Mouse (Mus musculus) liver, embryonic 11.5 days (tissue): Measurements from ENCODE around the gene Pex6. TPM values are rescaled to one million over a fixed set of nuclear protein-coding genes. Genes with fewer than 3 reads are reported as not detected.
A peak's percentile ranks its signal among the peaks of the same experiment; 100 is the strongest.

Source experiments
- ATAC-seq: fragments of 200-750 bp; cut with Nextera tagmentation; replicated peaks from 2 replicates; pipeline ENCODE4 v1.8.0; 2017; ENCODE audit warnings: moderate number of reproducible peaks, mild to moderate bottlenecking, moderate TSS enrichment, moderate library complexity; ENCODE audit not compliant: low FRiP score
- DNase-seq: peaks from one replicate; pipeline ENCODE4 v3.0.0-alpha.2; 2017; ENCODE audit warnings: low spot score
- H3K27ac ChIP-seq: fragments of 300-500 bp; sonication (generic); 2 replicates; pipeline ENCODE4 v1.5.1; 2014; ENCODE audit warnings: mild to moderate bottlenecking, low read depth, low read length, control low read depth
- H3K27me3 ChIP-seq: fragments of 300-500 bp; sonication (generic); replicated peaks from 2 replicates; pipeline ENCODE4 v1.6.1; 2014; ENCODE audit warnings: low read length, mixed read lengths; ENCODE audit not compliant: control insufficient read depth, insufficient read depth
- H3K36me3 ChIP-seq: fragments of 300-500 bp; sonication (generic); 2 replicates; pipeline ENCODE4 v1.6.1; 2014; ENCODE audit warnings: mild to moderate bottlenecking, low read length, moderate library complexity, mixed read lengths; ENCODE audit not compliant: control insufficient read depth, insufficient read depth
- H3K4me1 ChIP-seq: fragments of 300-500 bp; sonication (generic); replicated peaks from 2 replicates; pipeline ENCODE4 v1.6.1; 2014; ENCODE audit warnings: low read length, mixed read lengths; ENCODE audit not compliant: control insufficient read depth, insufficient read depth
- H3K4me2 ChIP-seq: fragments of 300-500 bp; sonication (generic); 2 replicates; pipeline ENCODE4 v1.6.1; 2014; ENCODE audit warnings: mild to moderate bottlenecking, control low read depth, moderate library complexity
- H3K4me3 ChIP-seq: fragments of 300-500 bp; sonication (generic); 2 replicates; pipeline ENCODE4 v1.5.1; 2014; ENCODE audit warnings: low read depth, low read length, control low read depth
- H3K9ac ChIP-seq: fragments of 300-500 bp; sonication (generic); 2 replicates; pipeline ENCODE4 v1.6.1; 2014; ENCODE audit warnings: low read depth, low read length, control low read depth
- H3K9me3 ChIP-seq: fragments of 300-500 bp; sonication (generic); 2 replicates; pipeline ENCODE4 v1.6.1; 2016; ENCODE audit warnings: low read length, inconsistent platforms, mixed read lengths; ENCODE audit not compliant: control insufficient read depth
- WGBS: fragments of 180-500 bp; shearing (Covaris S2); extraction: QIAGEN DNeasy Blood & Tissue Kit; methylation state at CpG from one replicate; pipeline ENCODE4 v1.1.7; 2014; 5-methylcytosine and 5-hydroxymethylcytosine counted together
- polyA plus RNA-seq: library from polyadenylated mRNA; unstranded; fragments of >200 nt; fragmentation: Nextera tagmentation; extraction: Ambion mirVana; gene quantifications from 2 replicates; pipeline ENCODE4 v1.2.1, GENCODE M21; 2014

The Pex6 gene
- polyA plus RNA-seq, 1 experiment from 2014 or later, result 19.9 TPM

- no peak for DNase-seq
Observed at GRCm38 (mm10) chr17:46735287-46735686, 24.0 kb downstream of the Pex6 start.

GRCm38 (mm10) chr17:46736160-46736559 is 24.9 kb downstream of the Pex6 start:
- Histone ChIP-seq H3K4me2 (no peak overlapping the region), H3K36me3 (peaks cover 6% of the 10 kb centered on the region; the same call in 1 of the 2 replicates), H3K27ac (peak overlapping the region; percentile 25; the same call in 1 of the 2 replicates), H3K4me3 (no peak overlapping the region), H3K9me3 (no peaks in the 10 kb centered on the region), H3K27me3 (no peaks in the 10 kb centered on the region), H3K4me1 (peaks cover 2% of the 10 kb centered on the region; the same call in 1 of the 2 replicates), H3K9ac (no peak overlapping the region)
- WGBS, result 68% methylated on average over 10 of the region's 10 CpGs
- ATAC-seq (0 out of 2 replicates have a peak, but pooled peaks have one; percentile 26), DNase-seq (peak; percentile 46)

More at GRCm38 (mm10) chr17:46735287-46735686, 24.0 kb downstream of the Pex6 start:
- peaks cover 2% of the 10 kb centered on the region; the same call in 1 of the 2 replicates for H3K4me1 ChIP-seq
- no peak overlapping the region for H3K9ac ChIP-seq
- H3K9me3 ChIP-seq, result no peaks in the 10 kb centered on the region
- peak; percentile 48 for ATAC-seq
- H3K27me3 ChIP-seq, result no peaks in the 10 kb centered on the region
- WGBS, result 79% methylated on average over 7 of the region's 7 CpGs
- H3K4me2 ChIP-seq, result peak overlapping the region; percentile 7; the same call in 1 of the 2 replicates
- peaks cover 6% of the 10 kb centered on the region; the same call in 1 of the 2 replicates for H3K36me3 ChIP-seq
- peak overlapping the region; percentile 43; the same call in 1 of the 2 replicates for H3K27ac ChIP-seq
- H3K4me3 ChIP-seq, result no peak overlapping the region

GRCm38 (mm10) chr17:46741305-46741704 is 30.0 kb downstream of the Pex6 start:
- peaks cover 19% of the 10 kb centered on the region; the same call in 1 of the 2 replicates for H3K36me3 ChIP-seq
- H3K9me3 ChIP-seq, result no peaks in the 10 kb centered on the region
- peak overlapping the region; percentile 77 for H3K27ac ChIP-seq
- peak overlapping the region; percentile 37 for H3K4me2 ChIP-seq
- ATAC-seq (peak; percentile 87), DNase-seq (no peak)
- no peaks in the 10 kb centered on the region for H3K27me3 ChIP-seq
- peaks cover 2% of the 10 kb centered on the region; the same call in 1 of the 2 replicates for H3K4me1 ChIP-seq
- H3K9ac ChIP-seq, result no peak overlapping the region
- 78% methylated on average over 6 of the region's 6 CpGs for WGBS
- no peak overlapping the region for H3K4me3 ChIP-seq

GRCm38 (mm10) chr17:46742986-46743385 is 31.7 kb downstream of the Pex6 start:
- no peak overlapping the region for H3K9ac ChIP-seq
- no peaks in the 10 kb centered on the region; the same call in 1 of the 2 replicates for H3K4me1 ChIP-seq
- DNase-seq, result no peak
- H3K27me3 ChIP-seq, result no peaks in the 10 kb centered on the region
- no peak for ATAC-seq
- no peak overlapping the region for H3K4me2 ChIP-seq
- H3K36me3 ChIP-seq, result peaks cover 24% of the 10 kb centered on the region; the same call in 1 of the 2 replicates
- no peak overlapping the region for H3K27ac ChIP-seq
- H3K9me3 ChIP-seq, result no peaks in the 10 kb centered on the region
- WGBS, result 91% methylated on average over 9 of the region's 9 CpGs
- no peak overlapping the region for H3K4me3 ChIP-seq

- ATAC-seq (no peak), DNase-seq (no peak)
- Histone ChIP-seq H3K36me3 (peaks cover 24% of the 10 kb centered on the region; the same call in 1 of the 2 replicates), H3K27ac (no peak overlapping the region), H3K4me1 (peaks cover 2% of the 10 kb centered on the region; the same call in 1 of the 2 replicates), H3K9me3 (no peaks in the 10 kb centered on the region), H3K4me3 (no peak overlapping the region), H3K27me3 (no peaks in the 10 kb centered on the region), H3K4me2 (no peak overlapping the region), H3K9ac (no peak overlapping the region)
- 90% methylated on average over 2 of the region's 2 CpGs for WGBS
Observed at GRCm38 (mm10) chr17:46745506-46745905, 34.2 kb downstream of the Pex6 start.

GRCm38 (mm10) chr17:46747234-46747633 is 36.0 kb downstream of the Pex6 start:
- Histone ChIP-seq H3K27ac (no peak overlapping the region), H3K4me3 (no peak overlapping the region), H3K27me3 (no peaks in the 10 kb centered on the region), H3K4me2 (no peak overlapping the region), H3K9ac (no peak overlapping the region), H3K9me3 (no peaks in the 10 kb centered on the region), H3K4me1 (peaks cover 9% of the 10 kb centered on the region; the same call in 1 of the 2 replicates), H3K36me3 (peaks cover 24% of the 10 kb centered on the region; the same call in 1 of the 2 replicates)
- DNase-seq, result no peak
- no peak for ATAC-seq
- WGBS, result 78% methylated on average over 8 of the region's 8 CpGs

GRCm38 (mm10) chr17:46747806-46748205 is 36.5 kb downstream of the Pex6 start:
- H3K4me3 ChIP-seq, result no peak overlapping the region
- H3K4me2 ChIP-seq, result no peak overlapping the region
- no peaks in the 10 kb centered on the region for H3K9me3 ChIP-seq
- peaks cover 12% of the 10 kb centered on the region; the same call in 1 of the 2 replicates for H3K4me1 ChIP-seq
- H3K27me3 ChIP-seq, result no peaks in the 10 kb centered on the region
- 78% methylated on average over 2 of the region's 2 CpGs for WGBS
- no peak overlapping the region for H3K9ac ChIP-seq
- DNase-seq (no peak), ATAC-seq (no peak)
- peaks cover 20% of the 10 kb centered on the region; the same call in 1 of the 2 replicates for H3K36me3 ChIP-seq
- H3K27ac ChIP-seq, result no peak overlapping the region

- H3K4me3 ChIP-seq, result no peak overlapping the region
- H3K4me1 ChIP-seq, result peaks cover 12% of the 10 kb centered on the region; the same call in 1 of the 2 replicates
- no peak overlapping the region for H3K9ac ChIP-seq
- no peak overlapping the region for H3K4me2 ChIP-seq
- no peak for DNase-seq
- WGBS, result 92% methylated on average over 5 of the region's 5 CpGs
- H3K36me3 ChIP-seq, result peaks cover 13% of the 10 kb centered on the region; the same call in 1 of the 2 replicates
- no peak for ATAC-seq
- H3K27me3 ChIP-seq, result no peaks in the 10 kb centered on the region
- H3K27ac ChIP-seq, result no peak overlapping the region
- no peaks in the 10 kb centered on the region for H3K9me3 ChIP-seq
Observed at GRCm38 (mm10) chr17:46749282-46749681, 38.0 kb downstream of the Pex6 start.

GRCm38 (mm10) chr17:46750580-46750979 is 39.3 kb downstream of the Pex6 start:
- Histone ChIP-seq H3K9ac (peak overlapping the region; percentile 85), H3K4me1 (peaks cover 12% of the 10 kb centered on the region; the same call in 1 of the 2 replicates), H3K27me3 (no peaks in the 10 kb centered on the region), H3K36me3 (peaks cover 11% of the 10 kb centered on the region; the same call in 1 of the 2 replicates), H3K9me3 (no peaks in the 10 kb centered on the region), H3K27ac (peak overlapping the region; percentile 85; the same call in 1 of the 2 replicates), H3K4me2 (peak overlapping the region; percentile 90), H3K4me3 (peak overlapping the region; percentile 81)
- DNase-seq (no peak), ATAC-seq (no peak)
- WGBS, result 81% methylated on average over 4 of the region's 4 CpGs
